Mouse (Mus musculus) megakaryocyte, adult 5-6 weeks (primary cell): ENCODE data around the gene Pou4f2. TPM values are rescaled to one million over a fixed set of nuclear protein-coding genes. Genes with fewer than 3 reads are reported as not detected.

Experiments
- ATAC-seq: 2 replicates; pipeline ENCODE4 v1.8.0; 2016; ENCODE audit warnings: mild to moderate bottlenecking, inconsistent platforms; ENCODE audit not compliant: poor library complexity, severe bottlenecking
- total RNA-seq, 2 experiments: library from RNA; stranded (forward) in 1 of 2; stranded (reverse) in 1 of 2; fragments of 153-499, 151-499 nt in 1 of 2; fragments of 221-1000, 200-1000 nt in 1 of 2; gene quantifications; 2 replicates each; pipeline versions ENCODE4 v1.2.3 to v1.2.4; 2015 to 2017

Gene Pou4f2
- total RNA-seq, 2 experiments from 2014 or later, result not detected

DNA sequence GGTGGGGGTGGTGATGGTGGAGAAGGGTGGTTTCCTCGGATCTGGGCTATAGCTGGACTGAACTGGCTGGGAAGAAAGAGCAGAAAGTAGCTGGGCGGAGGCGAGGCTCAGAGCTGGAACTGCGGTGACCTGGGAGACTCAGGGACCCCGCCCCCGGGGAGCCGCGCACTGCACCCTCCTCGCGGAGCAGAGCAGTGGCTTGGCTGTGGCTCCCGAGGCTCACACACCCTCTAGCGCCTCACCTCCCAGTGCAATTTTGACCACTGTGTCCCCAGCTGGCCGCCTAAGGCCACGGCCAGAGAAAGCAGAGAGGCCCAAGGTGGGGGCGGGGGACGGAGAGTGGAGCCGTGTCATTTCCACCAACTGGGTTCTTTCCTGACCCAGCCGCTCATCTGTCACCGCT is 16.3 kb downstream of the Pou4f2 start:
- no peak for ATAC-seq

DNA sequence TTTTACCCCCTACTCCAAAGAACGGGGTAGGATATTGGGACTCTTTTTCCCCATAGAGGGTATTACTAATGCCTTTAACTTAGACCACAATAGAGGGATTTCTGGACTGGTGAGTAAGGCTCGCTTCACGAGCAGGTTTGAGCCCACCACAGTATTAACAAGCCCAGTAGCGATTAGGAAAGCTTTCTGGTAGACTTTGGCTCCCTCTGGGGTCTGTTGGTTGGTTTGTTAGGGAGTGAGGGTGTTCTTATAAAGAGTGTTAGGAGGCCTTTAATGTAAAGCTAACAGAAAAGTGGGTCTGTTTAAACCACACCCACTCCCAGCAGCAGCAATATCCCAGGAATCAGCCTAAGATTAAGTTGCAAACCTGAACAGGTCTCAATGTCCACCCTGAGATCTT is 17.2 kb downstream of the Pou4f2 start:
- ATAC-seq, result no peak

DNA sequence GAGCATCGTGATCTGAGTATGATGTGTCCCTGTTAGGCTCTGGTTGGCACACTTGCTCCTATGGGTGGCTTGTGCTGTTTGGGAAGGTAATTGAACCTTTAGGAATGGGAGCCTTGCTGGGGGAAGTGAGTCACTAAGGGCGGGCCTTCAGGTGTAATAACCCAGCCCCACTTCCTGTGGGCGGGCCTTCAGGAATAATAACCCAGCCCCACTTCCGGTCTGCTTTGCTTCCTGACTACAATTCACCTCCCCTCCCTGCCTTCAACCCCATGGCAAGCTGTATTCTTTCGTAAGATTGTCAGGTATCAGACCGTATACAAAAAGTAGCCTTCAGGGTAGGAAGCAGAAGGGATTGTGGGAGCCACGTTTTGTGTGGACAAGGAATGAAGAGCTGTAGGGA is 45.7 kb downstream of the Pou4f2 start:
- no peak for ATAC-seq

Other genes with a start within 250 kb of the Pou4f2 start
- gene Ttc29, start 223.3 kb downstream of the Pou4f2 start, total RNA-seq (2015), result not detected in 2 replicates
- not detected in 2 replicates for gene Ttc29, start 223.3 kb downstream of the Pou4f2 start, total RNA-seq (2017)
- 94.5 and 107 TPM in 2 replicates for gene Rbmxl1, start 72.3 kb upstream of the Pou4f2 start, total RNA-seq (2015)
- 82.4 and 87.4 TPM in 2 replicates for gene Rbmxl1, start 72.3 kb upstream of the Pou4f2 start, total RNA-seq (2017)
- 15.9 and 16.1 TPM in 2 replicates for gene Slc10a7, start 72.7 kb upstream of the Pou4f2 start, total RNA-seq (2015)
- 12.8 and 15.0 TPM in 2 replicates for gene Slc10a7, start 72.7 kb upstream of the Pou4f2 start, total RNA-seq (2017)